Mouse (Mus musculus): Measurements from ENCODE around the gene Pou6f1. TPM values are rescaled to one million over a fixed set of nuclear protein-coding genes. Genes with fewer than 3 reads are reported as not detected.

The Pou6f1 gene
- polyA plus RNA-seq, 1 experiment from 2014 or later: 2.6 TPM

DNA sequence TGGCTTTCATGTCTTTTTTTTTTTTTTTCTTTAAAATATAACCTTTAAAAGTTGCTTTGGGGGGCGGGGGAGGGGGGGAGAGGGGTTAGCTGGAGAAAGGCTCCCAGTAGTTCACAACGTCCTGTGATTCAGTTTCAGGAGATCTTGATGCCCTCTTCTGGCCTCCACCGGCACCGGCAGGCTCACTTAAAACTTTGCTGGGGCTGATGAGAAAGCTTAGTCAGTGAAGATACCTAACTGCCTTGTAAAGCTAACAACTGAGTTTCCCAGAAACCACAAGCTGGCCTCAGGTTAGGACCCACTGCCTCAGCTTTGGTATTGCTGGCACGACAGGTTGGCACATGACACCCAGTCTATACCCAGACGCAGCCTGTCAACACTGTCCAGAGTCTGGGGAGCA, 37.9 kb upstream of the Pou6f1 start:
- no peak overlapping the region for H3K9ac ChIP-seq (ENCODE audit: low read length)
- H3K4me3 ChIP-seq (ENCODE audit: low read depth, low read length): peak overlapping the region; percentile 63; the same call in 1 of the 2 replicates
- H3K9me3 ChIP-seq (ENCODE audit: control insufficient read depth, low read length): no peaks in the 10 kb centered on the region
- no peak for TF ChIP-seq EP300 (optimal IDR thresholded peaks at IDR 0.05)
- peak; percentile 64 for TF ChIP-seq CTCF (IDR thresholded peaks at IDR 0.05; ENCODE audit: low read depth)
- H3K4me1 ChIP-seq (replicated peaks; ENCODE audit: control insufficient read depth, insufficient read depth): peaks cover 3% of the 10 kb centered on the region
- ATAC-seq (ENCODE audit: low FRiP score, low TSS enrichment) (no peak), DNase-seq (ENCODE audit: low spot score) (peak; percentile 61)
- peak overlapping the region; percentile 96; the same call in 1 of the 2 replicates for H3K27ac ChIP-seq (replicated peaks)
- no peaks in the 10 kb centered on the region for H3K36me3 ChIP-seq (ENCODE audit: control insufficient read depth, insufficient read depth, low read length)
- 13% methylated on average over 6 of the region's 6 CpGs for WGBS
- peak overlapping the region; percentile 86; the same call in 1 of the 2 replicates for H3K4me2 ChIP-seq (replicated peaks; ENCODE audit: low read depth)
- no peaks in the 10 kb centered on the region for H3K27me3 ChIP-seq (ENCODE audit: control insufficient read depth, insufficient read depth, low read length)

DNA sequence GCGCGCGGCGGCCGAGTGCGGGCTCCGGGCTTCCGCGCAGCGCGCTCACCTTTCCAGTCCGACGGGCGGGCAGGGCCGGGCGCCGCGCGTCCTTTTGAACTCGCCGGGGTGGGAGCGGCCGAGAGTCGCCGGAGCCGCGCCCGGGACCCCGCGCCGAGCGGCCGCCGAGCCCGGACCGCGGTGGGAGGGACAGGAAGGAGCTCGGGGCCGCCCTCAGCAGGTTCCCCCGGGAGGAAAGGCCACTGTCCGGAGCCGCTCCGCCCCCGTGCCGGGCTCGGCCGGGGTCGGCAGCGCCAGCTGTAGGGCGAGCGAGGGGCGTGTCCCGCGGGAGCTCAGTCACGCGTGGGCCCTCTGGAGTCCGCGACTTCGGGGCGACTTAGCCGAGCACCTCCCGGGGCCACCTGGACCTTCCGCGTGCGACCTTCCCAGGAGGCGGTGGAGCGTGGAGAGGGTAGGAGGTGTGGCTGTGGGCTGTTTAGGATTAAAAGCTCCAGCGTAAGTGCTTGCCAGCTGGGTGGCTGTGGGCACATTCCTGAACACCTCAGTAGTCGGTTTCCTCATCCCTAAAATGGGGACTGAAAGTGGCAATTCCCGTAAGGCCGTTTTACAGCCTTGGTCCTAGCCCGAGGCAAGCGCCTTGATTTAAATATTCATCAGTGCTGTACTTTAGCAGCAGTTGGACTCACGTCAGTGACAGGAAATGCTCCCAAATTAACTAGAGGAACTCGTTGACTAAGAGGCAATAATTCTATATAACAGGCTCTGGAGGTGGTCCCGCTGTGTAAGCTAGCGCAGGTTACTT, 37.1 kb upstream of the Pou6f1 start, which contains the start of gene Smagp:
Gene Smagp, minus strand, starts transcription at position 241 of the 802 bp plus-strand sequence.
- Histone ChIP-seq H3K4me1 (replicated peaks; ENCODE audit: control insufficient read depth, insufficient read depth) (peaks cover 3% of the 10 kb centered on the region), H3K9ac (ENCODE audit: low read length) (peak within 1 kb of the TSS; percentile 82), H3K4me3 (ENCODE audit: low read depth, low read length) (peak within 1 kb of the TSS; percentile 63), H3K27me3 (ENCODE audit: control insufficient read depth, insufficient read depth, low read length) (no peaks in the 10 kb centered on the region), H3K27ac (replicated peaks) (peak within 1 kb of the TSS; percentile 96), H3K36me3 (ENCODE audit: control insufficient read depth, insufficient read depth, low read length) (no peaks in the 10 kb centered on the region), H3K4me2 (replicated peaks; ENCODE audit: low read depth) (peak within 1 kb of the TSS; percentile 86), H3K9me3 (ENCODE audit: control insufficient read depth, low read length) (no peaks in the 10 kb centered on the region)
- WGBS: under 1% methylated on average over 69 of the region's 77 CpGs
- no peak for TF ChIP-seq CTCF (IDR thresholded peaks at IDR 0.05; ENCODE audit: low read depth)
- DNase-seq (ENCODE audit: low spot score) (peak; percentile 87), ATAC-seq (ENCODE audit: low FRiP score, low TSS enrichment) (peak; percentile 58)

DNA sequence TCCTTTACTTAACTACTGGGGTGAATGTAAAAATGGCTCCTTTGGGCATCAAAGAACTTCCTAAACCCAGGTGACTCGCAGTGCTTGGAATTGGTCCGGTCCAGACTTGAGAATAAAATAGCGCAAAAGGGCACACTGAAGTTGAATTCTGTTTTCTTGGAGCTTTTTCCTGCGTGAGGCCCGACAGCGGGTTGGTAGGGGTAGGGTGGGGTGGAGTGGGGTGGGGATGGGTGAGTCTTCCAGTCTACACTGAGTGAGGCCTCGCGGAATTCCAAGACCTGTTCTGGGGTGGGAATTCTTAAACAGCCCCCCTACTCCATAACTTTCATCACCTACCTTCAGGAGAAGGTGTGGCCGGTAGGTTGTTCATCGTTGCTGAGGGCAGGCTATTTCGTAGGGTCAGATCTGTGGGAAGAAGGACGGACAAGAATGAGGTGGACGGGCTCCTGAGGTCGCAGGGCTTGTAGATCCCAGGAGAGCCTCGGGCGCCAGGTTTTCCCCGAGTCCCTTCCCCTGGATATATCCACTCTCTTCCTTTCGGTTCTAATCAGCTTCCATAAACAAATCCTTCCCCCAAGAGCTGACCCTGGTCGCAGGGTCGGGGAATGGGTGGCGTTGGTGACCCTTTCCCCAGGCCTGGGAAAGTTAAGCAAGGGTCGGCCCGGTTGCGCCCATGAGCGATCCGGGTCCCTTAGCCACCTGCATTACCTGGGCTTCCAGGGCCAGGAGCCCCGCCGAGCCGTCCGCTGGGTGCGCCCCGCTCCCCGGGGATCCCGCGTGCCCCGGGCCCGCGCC, 36.3 kb upstream of the Pou6f1 start:
- H3K4me2 ChIP-seq (replicated peaks; ENCODE audit: low read depth): peak overlapping the region; percentile 86
- ATAC-seq (ENCODE audit: low FRiP score, low TSS enrichment) (no peak), DNase-seq (ENCODE audit: low spot score) (peak; percentile 49)
- no peaks in the 10 kb centered on the region for H3K9me3 ChIP-seq (ENCODE audit: control insufficient read depth, low read length)
- no peaks in the 10 kb centered on the region for H3K27me3 ChIP-seq (ENCODE audit: control insufficient read depth, insufficient read depth, low read length)
- H3K4me1 ChIP-seq (replicated peaks; ENCODE audit: control insufficient read depth, insufficient read depth): peaks cover 3% of the 10 kb centered on the region
- H3K4me3 ChIP-seq (ENCODE audit: low read depth, low read length): peak overlapping the region; percentile 63
- no peaks in the 10 kb centered on the region for H3K36me3 ChIP-seq (ENCODE audit: control insufficient read depth, insufficient read depth, low read length)
- WGBS: 5% methylated on average over 38 of the region's 38 CpGs
- H3K27ac ChIP-seq (replicated peaks): peak overlapping the region; percentile 96
- H3K9ac ChIP-seq (ENCODE audit: low read length): peak overlapping the region; percentile 82
- TF ChIP-seq CTCF (IDR thresholded peaks at IDR 0.05; ENCODE audit: low read depth): no peak
- no peak for TF ChIP-seq EP300 (optimal IDR thresholded peaks at IDR 0.05)

DNA sequence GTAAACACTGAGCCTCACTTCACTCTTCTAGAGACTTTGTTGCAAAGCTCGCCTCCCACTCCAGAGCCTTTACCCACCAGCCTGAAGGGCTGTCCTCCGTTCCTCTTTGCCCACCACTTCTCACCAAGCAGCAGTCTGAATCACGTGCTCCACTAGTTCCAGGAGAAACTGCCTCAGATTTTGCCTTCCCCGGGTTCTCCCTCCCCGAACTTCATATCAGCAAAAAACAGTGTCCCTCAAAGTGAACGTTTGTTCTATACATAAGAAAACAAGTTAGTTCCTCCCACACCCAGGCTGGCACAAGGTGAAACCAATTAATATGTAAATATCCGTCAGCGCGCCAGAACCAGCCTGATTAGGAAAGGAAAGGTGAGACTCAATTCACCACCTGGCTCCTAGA, 35.5 kb upstream of the Pou6f1 start:
- H3K27me3 ChIP-seq (ENCODE audit: control insufficient read depth, insufficient read depth, low read length): no peaks in the 10 kb centered on the region
- H3K4me1 ChIP-seq (replicated peaks; ENCODE audit: control insufficient read depth, insufficient read depth): peaks cover 3% of the 10 kb centered on the region
- no peaks in the 10 kb centered on the region for H3K36me3 ChIP-seq (ENCODE audit: control insufficient read depth, insufficient read depth, low read length)
- peak overlapping the region; percentile 63 for H3K4me3 ChIP-seq (ENCODE audit: low read depth, low read length)
- peak overlapping the region; percentile 86 for H3K4me2 ChIP-seq (replicated peaks; ENCODE audit: low read depth)
- peak; percentile 62 for DNase-seq (ENCODE audit: low spot score)
- peak overlapping the region; percentile 96 for H3K27ac ChIP-seq (replicated peaks)
- TF ChIP-seq CTCF (IDR thresholded peaks at IDR 0.05; ENCODE audit: low read depth): no peak
- TF ChIP-seq EP300 (optimal IDR thresholded peaks at IDR 0.05): no peak
- 15% methylated on average over 9 of the region's 9 CpGs for WGBS
- H3K9ac ChIP-seq (ENCODE audit: low read length): no peak overlapping the region
- no peaks in the 10 kb centered on the region for H3K9me3 ChIP-seq (ENCODE audit: control insufficient read depth, low read length)
- no peak for ATAC-seq (ENCODE audit: low FRiP score, low TSS enrichment)

DNA sequence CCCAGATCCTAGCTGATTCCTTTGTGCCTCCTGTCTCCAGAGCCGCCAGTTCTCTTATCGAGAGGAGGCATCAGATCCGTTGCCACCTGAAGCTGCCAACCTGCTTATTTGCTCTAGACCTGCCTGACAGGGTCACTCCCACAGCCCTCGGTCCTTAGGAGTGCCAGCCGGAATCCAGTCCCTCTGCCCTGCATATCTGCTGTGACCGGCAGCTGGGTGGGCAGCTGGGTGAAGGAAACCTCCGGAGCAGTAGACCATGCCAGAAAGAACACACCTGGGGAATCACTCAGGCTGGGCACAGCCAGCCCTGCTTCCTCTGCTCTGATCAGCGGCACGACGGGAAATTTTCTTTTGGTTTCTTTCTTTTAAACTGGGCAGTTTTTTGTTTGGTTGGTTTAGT, 33.6 kb upstream of the Pou6f1 start:
- H3K27me3 ChIP-seq (ENCODE audit: control insufficient read depth, insufficient read depth, low read length): no peaks in the 10 kb centered on the region
- DNase-seq (ENCODE audit: low spot score) (peak; percentile 57), ATAC-seq (ENCODE audit: low FRiP score, low TSS enrichment) (no peak)
- peak overlapping the region; percentile 43 for H3K4me2 ChIP-seq (replicated peaks; ENCODE audit: low read depth)
- no peak for TF ChIP-seq EP300 (optimal IDR thresholded peaks at IDR 0.05)
- TF ChIP-seq CTCF (IDR thresholded peaks at IDR 0.05; ENCODE audit: low read depth): no peak
- no peaks in the 10 kb centered on the region for H3K9me3 ChIP-seq (ENCODE audit: control insufficient read depth, low read length)
- 58% methylated on average over 10 of the region's 10 CpGs for WGBS
- H3K9ac ChIP-seq (ENCODE audit: low read length): 0 out of 2 replicates have a peak overlapping the region, but pooled peaks have one; percentile 31
- H3K4me3 ChIP-seq (ENCODE audit: low read depth, low read length): peak overlapping the region; percentile 4; the same call in 1 of the 2 replicates
- peaks cover 3% of the 10 kb centered on the region for H3K4me1 ChIP-seq (replicated peaks; ENCODE audit: control insufficient read depth, insufficient read depth)
- peak overlapping the region; percentile 74 for H3K27ac ChIP-seq (replicated peaks)
- no peaks in the 10 kb centered on the region for H3K36me3 ChIP-seq (ENCODE audit: control insufficient read depth, insufficient read depth, low read length)

All from stomach, postnatal 0 days (tissue).